Mouse (Mus musculus) testis, postnatal 14 days (tissue): ENCODE data around the gene Col4a3.

ENCODE experiments used
- DNase-seq: peaks from one replicate; pipeline ENCODE4 v3.0.0; 2021; ENCODE audit warnings: low spot score

The Col4a3 gene

DNA sequence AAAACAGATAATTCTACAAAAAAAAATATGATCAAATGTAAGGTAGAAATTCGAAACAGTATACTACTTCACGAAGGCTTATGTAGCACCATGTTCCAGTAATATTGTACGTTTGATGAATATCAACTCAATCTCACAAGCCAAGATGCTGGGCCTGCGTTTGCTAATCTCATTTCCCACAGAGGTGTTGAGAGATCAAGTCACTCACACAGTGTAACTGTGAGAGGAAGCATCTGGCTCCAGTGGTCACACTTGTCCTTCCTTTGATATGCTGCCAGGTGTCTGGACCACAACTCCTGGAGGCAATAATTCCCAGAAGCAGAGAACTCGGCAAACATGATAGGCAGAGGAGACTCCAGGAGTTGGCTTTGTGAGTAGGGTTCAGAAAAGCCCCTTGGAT is 99.6 kb downstream of the Col4a3 start:
- no peak for DNase-seq

DNA sequence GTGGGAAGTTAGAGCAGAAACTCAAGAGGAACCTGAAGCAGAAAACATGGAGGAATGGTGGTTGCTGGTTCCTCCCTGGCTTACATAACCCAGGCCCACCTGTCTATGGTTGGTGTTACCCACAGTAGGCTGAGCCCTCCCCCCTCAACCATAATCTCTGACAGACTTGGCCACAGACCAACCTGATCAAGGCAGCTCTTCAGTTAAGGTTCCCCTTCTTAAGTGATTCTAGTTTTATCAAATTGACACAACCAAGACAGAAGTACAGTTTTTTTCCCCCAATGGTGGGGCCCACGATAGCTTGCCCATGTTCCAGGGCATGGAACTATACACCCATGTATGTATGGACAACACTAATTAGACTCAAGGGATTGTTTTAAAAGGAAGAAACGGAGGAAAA is 100.1 kb downstream of the Col4a3 start:
- no peak for DNase-seq

DNA sequence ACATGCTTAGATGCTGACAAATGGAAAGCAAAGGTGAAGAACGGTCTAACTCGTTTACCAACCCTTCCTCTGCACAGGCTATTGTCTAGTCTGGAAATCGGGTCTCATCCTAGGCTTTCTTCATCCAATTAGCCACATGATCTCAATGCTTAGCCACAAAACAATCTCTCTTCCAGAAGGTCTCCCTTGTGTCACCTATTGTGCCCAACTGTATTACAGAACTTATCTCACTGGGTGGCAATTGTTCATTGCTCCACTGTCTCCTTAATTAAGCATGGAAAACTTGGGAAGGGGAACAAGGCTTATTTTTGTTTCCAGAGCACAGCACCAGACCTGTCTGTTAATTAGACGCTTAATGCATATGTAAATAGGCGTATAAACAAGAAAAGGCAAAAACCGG is 101.2 kb downstream of the Col4a3 start:
- no peak for DNase-seq

DNA sequence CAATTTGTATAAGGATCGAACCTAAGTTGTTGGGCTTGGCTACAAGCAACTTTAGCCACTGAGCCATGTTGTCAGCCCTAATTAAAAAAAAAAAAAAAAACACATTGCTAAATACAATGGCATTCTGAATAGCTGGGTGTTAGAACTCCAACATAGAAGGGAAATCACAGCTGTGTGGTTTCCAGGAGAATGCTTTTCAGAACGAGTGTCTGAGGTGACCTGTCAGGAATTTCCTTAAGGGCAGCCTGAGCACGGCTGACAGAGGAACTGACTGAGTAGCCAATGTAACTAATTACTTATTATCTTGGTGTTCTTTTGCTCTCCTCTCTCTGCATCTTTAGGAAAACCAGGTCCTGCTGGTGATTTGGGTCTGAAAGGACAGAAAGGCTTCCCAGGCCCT is 109.2 kb downstream of the Col4a3 start:
- no peak for DNase-seq

DNA sequence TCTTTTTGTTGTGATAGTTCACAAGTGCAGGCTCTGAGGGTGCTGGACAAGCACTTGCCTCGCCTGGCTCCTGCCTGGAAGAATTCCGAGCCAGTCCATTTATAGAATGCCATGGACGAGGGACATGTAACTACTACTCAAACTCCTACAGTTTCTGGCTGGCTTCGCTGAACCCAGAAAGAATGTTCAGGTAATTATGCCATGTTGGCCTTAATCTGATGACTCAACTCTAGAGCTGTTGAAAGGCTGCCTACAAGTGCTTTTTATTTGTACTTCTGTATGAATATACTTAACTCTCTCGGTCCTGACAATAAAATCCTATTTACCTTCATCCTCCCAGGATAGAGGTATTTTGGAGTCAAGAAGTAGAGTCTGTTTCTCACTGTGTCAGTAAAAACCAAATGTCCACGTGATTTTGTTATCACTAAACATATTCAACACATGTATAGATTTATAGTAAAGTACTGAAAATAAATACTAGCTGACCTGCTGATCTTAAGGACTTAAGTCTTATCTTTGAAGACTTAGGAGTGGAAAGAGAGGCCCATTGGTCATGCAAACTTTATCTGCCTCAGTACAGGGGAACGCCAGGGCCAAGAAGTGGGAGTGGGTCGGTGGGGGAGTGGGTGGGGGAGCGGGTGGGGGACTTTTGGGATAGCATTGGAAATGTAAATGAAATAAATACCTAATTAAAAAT is 131.2 kb downstream of the Col4a3 start:
- no peak for DNase-seq

DNA sequence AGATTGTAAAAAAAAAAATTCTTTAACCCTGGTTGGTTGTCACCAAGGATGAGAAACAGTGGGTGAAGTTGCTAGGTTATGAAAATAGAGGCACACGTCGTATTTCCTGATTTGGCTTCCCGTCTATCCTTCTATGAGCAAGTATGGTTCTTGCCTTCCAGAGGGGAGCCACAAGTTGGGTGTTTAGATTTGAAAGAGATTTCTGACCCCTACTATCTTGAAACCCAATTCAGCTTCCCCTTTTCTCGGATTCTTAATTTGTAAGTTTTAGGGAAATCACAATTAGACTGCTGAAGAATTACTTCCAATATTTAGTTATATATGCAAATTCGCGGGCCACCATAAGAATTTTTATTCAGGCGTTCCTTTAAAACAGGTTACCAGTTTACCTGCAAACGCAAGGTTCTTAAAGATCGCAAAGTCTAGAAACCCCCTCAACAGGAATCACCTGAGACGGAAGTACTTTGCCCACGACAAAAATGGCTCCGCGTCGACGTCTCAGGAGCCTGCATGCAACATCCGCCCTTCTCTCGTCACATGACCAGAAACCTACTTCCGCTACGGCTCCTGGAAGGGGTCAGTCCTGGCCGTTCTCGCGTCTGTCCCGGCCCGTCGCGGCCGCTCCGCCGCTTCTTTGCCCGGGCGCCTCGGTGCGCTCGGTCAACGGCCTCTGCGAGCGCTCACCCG is 137.8 kb downstream of the Col4a3 start, which contains the start of gene Mff:
Gene Mff, plus strand, starts transcription at position 552 of the 687 bp plus-strand sequence.
- DNase-seq: peak; percentile 95

DNA sequence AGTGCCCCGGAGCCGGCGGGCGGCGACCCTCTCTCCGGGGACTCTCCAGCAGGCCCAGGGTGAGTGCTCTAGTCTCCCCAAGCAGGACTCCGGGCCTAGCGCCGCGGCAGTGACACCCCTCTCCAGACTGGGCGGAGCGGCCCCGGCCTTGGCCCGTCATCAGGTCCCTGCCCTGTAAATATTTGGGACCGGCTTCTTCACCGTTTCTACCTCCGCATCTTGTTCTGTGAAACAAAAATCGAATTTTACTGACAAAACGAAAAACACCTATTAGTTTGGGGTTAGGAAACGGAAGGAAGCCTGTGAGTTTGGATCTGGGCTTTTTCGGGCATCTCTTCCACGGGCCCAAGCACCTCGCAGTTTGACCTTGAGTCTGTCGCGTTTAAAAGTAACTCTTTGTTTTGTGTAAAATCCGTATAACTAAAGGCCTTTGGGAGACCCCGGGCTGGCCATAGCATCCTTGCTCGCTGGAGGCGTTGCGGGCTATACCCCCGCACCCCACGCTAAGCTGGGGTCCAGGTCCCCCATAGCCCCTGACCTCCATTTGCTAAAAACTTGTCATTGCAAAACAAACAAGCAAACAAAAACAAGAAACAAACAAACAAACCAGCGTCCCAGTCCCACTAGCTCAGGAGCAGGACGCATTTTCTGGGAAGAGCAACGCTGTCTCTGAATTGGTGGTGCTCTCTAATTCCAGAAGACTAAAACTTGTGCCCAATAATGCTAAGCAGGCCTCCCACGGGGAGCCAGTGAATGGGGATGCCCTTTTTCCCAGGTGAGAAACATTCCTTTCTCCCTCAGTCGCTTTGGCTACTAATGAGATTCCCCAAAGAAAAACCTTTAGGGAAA is 138.5 kb downstream of the Col4a3 start:
- no peak for DNase-seq

DNA sequence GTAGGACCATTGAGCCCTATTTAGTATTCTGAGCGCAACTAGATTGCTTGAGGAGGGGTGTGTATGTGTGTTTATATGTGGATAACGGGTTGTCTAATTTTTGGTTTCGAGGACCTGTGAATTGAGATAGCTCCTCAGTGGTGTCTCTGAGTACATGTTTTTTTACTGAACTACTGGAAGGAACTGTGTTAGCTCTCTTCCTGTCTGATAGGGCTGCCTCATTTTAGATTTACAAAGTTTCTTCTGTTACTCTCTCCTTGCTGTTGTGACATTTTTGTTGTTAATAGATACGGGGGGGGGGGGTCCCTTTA is 139.1 kb downstream of the Col4a3 start:
- DNase-seq: no peak

DNA sequence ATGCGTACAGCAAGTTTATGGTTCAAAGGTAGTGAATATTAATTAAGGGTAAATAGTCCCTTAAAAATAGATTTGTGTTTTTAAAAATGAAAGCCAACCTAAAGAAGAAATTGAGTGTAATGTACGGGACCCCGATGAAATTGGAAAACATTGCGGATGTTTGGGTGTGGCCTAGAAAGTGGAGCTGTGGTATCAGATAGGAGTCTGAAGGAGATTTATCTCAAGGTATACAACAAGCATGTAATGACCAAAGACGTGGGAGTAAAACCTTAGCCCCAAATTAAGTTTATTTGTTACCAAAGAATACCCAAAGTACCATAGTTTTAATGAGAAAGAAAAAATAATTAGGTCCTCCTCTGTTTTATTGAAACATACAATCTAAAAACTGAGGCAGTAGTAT is 139.8 kb downstream of the Col4a3 start:
- DNase-seq: no peak

DNA sequence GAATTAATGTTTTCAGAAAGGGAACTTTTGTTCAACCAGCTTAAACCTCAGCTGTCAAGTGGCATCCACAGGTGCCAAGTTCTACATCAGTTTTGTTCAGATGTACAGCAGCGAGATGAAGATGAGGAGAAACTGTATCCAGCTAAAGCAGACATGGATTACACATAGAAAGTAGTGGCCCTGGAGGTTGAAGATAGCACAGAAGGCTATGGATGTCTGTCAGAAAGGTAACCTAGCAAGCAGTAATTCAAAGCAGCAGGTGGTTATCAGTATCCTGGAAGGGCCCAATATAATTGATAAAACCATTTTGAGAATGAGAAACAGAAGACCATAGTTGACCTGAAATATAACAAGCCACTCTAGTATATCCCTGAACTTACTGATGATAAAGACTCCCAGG is 146.6 kb downstream of the Col4a3 start:
- DNase-seq: no peak

DNA sequence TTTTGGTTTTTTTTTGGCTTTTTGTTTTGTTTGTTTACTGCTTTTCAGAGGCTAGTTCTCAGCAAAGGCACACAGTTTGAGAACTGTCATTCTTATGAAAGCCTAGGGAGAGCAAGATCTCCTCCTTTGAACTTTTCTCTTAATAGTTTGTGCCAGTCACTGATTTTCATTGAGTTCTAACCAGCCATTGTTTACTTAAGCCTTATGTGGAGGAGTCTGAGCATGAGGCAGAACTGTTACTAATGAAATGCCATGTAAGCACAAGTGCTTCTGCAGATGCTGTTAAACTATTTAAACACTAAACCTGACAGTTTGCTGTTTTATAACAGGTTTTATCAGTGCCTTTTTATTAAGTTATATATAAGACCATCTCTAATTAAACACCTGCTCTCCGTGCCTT is 151.3 kb downstream of the Col4a3 start:
- no peak for DNase-seq

DNA sequence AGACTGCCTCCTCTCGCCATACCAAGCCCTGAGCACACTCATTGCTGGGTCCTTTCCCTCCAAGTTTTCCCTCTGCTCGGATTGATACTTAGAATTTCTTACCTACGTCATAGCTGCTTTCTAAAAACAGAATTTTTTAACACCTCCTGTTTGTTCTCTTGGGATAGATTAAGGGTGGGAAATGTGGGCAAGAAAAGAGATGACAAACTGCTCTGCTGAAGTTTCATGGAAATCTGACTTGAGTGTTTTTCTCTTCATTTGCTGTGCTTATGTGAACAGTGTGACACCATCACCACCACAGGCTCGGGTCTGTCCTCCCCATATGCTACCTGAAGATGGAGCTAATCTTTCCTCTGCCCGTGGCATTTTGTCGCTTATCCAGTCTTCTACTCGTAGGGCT is 154.8 kb downstream of the Col4a3 start:
- DNase-seq: no peak

DNA sequence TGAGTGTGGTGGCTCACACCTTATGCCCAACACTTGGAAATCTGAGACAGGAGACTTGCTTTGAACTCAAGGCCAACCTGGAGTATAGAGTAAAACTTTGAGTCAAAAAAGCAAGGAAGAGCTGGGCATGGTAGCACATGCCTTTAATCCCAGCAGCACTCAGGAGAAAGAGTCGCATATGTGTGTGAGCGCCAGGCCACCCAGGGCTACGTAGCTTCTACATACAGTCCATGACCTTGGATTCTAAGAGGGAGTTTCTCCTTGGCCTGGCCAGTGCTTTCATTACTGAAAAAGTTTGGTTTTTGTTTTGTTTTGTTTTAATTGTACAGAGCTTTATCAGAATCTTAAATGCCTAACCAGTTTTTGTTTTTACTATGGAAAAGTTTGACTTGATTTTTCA is 157.2 kb downstream of the Col4a3 start:
- DNase-seq: no peak

DNA sequence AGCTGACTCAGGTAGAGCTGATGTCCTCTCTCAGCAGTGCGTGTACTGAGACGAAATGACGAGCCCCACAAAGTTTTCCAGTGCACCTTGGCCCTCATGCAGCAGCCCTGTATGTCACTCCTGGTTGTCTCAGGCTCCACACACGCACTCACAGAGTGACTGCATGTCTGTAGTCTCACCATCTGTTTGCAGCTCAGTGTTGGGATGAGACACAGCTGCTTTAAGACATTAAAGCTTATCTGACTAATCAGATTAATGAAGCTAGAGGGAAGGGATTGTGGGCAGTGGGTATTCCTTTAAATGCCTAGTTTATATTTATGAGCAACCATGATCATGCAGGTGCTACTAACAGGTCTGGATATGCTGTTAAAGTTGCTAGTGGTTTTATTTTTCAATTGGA is 159.7 kb downstream of the Col4a3 start:
- DNase-seq: no peak

DNA sequence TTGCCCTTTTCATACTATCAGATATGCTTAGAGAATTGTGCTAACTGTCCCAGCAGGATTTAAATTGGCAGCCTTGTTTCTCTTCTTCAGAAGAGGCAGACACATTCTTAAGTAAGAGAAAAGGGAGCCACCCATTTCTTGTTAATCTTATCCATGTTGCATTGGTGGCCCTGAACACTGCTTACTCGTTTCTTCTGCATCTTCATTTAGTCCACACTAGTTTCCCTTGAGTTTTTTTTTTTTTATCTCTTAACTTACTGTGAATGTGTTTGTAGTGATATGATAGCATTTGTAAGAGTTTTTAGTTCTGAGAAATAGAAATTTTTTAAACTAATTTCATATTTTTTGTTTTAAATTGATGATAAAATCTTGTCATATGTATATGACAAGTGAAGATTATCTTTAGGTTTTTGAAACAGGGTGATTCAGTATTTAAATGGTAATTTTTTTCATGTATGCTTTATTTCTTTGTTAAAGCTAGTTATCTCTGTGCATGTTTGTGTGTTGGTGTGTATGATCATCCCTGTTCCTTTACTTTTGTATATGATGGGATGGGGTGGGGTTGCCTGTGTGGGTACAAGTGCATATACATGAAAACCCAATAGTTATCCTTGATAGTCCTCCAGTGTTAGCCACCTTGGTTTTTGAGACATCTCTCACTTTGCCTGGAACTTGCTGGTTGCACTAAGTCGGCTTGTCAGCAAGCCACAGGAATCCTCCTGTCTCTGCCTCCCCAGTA is 161.2 kb downstream of the Col4a3 start:
- DNase-seq: no peak

DNA sequence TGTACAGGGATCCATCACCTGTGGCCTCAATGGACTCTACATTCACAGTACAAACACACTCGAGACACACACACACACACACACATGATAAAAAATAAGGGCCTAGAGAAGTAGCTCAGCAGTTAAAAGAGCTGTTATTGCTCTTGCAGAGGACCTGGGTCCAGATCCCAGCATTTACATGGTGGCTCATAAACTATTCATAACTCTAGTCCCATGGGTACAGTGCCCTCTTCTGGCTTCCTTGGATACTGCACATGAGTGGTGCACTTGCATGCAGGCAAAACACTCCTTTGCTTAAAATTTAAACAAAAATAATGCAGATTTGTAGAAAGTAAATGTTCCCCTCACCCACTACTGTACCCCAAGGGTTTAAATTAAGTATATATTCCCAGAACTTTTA is 172.8 kb downstream of the Col4a3 start:
- no peak for DNase-seq

DNA sequence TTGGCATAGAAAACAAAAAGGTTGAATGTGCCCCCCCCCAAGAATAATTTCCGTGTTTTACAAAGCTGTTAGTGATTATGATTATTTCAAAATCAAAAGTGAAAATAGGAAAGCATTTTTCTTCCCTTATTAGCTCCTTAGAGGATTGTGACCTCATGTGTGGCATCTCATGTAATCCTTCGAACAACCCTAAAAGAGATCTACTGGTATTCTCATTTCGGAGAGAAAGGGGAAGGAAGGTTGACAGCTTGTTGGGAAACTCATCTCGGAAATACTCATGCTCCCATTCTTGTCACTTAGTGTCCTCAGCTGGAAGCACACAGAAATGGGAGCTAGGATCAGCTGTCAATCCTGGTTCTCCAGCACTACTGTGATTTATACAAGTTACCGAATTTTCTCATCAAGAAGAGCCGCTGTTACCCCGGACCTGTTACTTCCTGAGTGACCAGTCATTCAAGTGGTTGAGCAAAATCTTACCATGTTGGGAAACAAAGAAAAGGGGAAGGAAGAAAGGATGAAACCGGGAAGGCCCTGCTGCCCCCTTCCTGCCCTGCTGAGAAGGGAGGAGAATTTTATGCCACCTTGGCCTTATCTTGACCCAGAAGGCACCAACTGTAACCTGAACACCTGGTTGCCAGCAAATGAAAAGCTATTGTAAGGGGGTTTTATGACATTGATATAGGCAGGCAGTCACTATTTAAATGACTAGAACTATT is 174.9 kb downstream of the Col4a3 start:
- no peak for DNase-seq

DNA sequence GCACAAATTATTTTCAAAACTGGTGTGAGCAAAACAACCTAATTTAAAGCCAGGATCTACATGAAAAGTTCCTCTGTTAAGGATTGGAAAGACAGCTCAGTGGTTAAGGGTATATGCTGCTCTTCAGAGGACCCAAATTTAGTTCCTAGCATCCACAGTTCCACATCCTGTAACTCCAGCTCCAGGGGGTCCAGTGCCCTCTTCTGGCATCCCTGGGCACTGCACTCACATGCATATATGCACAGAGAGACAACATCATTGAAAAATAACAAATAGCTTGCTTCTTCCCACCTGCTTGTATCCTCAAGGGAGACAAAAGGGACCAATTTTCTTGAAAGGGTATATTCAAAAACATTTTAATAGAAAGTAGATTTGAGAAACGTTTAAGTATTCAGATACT is 175.6 kb downstream of the Col4a3 start:
- no peak for DNase-seq

DNA sequence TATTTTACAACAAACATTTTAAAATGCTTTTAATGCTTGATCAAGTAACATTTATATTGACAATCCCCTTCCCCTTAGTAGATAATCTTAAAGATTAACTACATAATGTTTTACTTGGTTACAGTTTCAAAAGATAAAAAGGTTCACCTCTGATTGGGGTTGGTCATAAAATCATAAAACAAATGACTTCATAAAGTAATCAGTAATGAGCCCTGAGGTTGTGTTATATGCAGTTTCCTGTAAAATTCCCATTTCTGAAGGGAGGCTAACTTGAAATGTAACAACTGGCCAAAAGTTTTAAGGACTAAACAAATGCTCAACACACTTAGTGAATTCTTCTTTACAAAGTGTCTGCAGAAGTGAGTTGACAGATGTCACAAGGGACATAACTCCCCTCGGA is 179.5 kb downstream of the Col4a3 start:
- DNase-seq: no peak

DNA sequence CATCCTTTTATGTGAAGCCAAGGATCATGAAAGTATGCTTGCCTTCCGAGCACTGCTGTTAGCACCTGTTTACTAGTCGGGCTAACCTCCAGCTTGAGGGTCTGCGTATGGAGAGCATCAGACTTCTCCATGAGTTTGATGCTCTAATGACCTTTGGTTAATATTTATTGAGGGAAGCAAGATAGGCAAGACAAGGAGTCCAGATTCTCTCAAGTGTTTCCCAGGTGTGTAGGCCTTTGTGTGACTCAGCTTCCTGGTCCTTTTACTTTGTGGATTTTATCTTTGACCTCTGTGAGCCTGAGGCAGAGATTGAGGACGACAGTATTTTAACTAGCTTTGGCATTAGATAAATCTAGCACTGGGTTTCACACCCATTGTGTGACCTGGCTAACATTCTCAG is 179.9 kb downstream of the Col4a3 start:
- no peak for DNase-seq

DNA sequence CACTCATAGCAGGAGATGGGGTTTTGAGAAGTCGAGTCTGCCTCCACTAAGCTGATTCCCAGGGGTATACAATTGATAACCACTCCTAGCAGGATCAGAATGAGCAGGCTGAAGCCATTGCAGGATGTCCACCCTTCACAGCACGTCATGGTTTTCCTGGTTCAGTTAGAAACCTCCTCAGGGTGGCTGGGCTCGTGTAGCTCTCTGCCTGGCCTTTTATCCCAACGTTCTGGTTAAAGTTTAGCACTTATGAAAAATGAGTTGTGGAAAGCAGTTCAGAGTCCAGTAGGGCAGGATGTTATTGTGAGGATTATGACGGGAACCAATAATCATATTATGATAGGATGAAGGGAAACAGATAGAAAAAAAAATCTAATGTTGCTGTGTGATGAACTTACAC is 181.5 kb downstream of the Col4a3 start, which contains the start of gene Tm4sf20:
Gene Tm4sf20, minus strand, starts transcription at position 193 of the 400 bp plus-strand sequence.
- DNase-seq: no peak
